Comparison of ENCODE assay signal across 9 mouse cellular contexts in genomic region chr8:25463532-25463931, GRCm38 (mm10).
DNase-seq lines count a peak whose midpoint lies in the region; ATAC-seq lines count a peak whose summit lies in the region.
"Had no signal": no experiment of that assay in that cellular context is flagged by ENCODE, and none has a peak within 500 bp of the region (broad histone marks: within the 10 kb centered on the region; RNA-seq: fewer than 3 reads in every experiment).

No protein-coding gene starts in this region.

- no peak overlapping the region for H3K27ac ChIP-seq in heart, embryonic 16.5 days (ENCODE audit: low read length)
- 0 out of 2 replicates have a peak overlapping the region, but pooled peaks have one; percentile 7 for H3K27ac ChIP-seq in kidney, embryonic 15.5 days
- H3K27ac ChIP-seq: liver, embryonic 15.5 days had no signal

- H3K4me2 ChIP-seq in heart, embryonic 16.5 days (ENCODE audit: low read depth, low read length): peak overlapping the region; percentile 31; the same call in 1 of the 2 replicates
- H3K4me2 ChIP-seq in kidney, embryonic 15.5 days: no peak overlapping the region
- H3K4me2 ChIP-seq: liver, embryonic 15.5 days had no signal

- no peaks in the 10 kb centered on the region for H3K9me3 ChIP-seq in heart, embryonic 16.5 days (replicated peaks; ENCODE audit: control insufficient read depth, low read length)
- H3K9me3 ChIP-seq in kidney, embryonic 15.5 days (replicated peaks): no peaks in the 10 kb centered on the region
- H3K9me3 ChIP-seq: liver, embryonic 15.5 days had no signal

- WGBS in heart, embryonic 16.5 days: 10% methylated on average over 9 of the region's 9 CpGs
- 42% methylated on average over 9 of the region's 9 CpGs for whole genome bisulfite sequencing in kidney, embryonic 15.5 days

- no peaks in the 10 kb centered on the region for H3K27me3 ChIP-seq in heart, embryonic 16.5 days (ENCODE audit: control insufficient read depth, insufficient read depth, low read length)
- no peaks in the 10 kb centered on the region for H3K27me3 ChIP-seq in kidney, embryonic 15.5 days
- H3K27me3 ChIP-seq: liver, embryonic 15.5 days had no signal

- no peak; the same call in 1 of the 2 replicates for ATAC-seq in heart, embryonic 16.5 days (replicated peaks; ENCODE audit: extremely low read depth, insufficient read depth, low FRiP score)
- ATAC-seq in kidney, embryonic 15.5 days (replicated peaks; ENCODE audit: low FRiP score): no peak

- H3K4me3 ChIP-seq in heart, embryonic 16.5 days (ENCODE audit: low read length): no peak overlapping the region
- H3K4me3 ChIP-seq in kidney, embryonic 15.5 days (replicated peaks): no peak overlapping the region
- H3K4me3 ChIP-seq: liver, embryonic 15.5 days had no signal

- no peaks in the 10 kb centered on the region for H3K36me3 ChIP-seq in heart, embryonic 16.5 days (ENCODE audit: control insufficient read depth, insufficient read depth)
- no peaks in the 10 kb centered on the region for H3K36me3 ChIP-seq in kidney, embryonic 15.5 days
- H3K36me3 ChIP-seq: liver, embryonic 15.5 days had no signal

- H3K4me1 ChIP-seq in heart, embryonic 16.5 days (ENCODE audit: control insufficient read depth, insufficient read depth, low read length): peaks cover 20% of the 10 kb centered on the region
- H3K4me1 ChIP-seq in kidney, embryonic 15.5 days: peaks cover 32% of the 10 kb centered on the region
- H3K4me1 ChIP-seq: liver, embryonic 15.5 days had no signal

- intact Hi-C loops in heart, postnatal 25 days (cut with DNase I): no loop called here

- H3K9ac ChIP-seq in heart, embryonic 16.5 days (ENCODE audit: low read length): no peak overlapping the region
- H3K9ac ChIP-seq in kidney, embryonic 15.5 days: no peak overlapping the region
- H3K9ac ChIP-seq: liver, embryonic 15.5 days had no signal

- no peak for DNase-seq in heart, adult 8-10 months (ENCODE audit: low spot score)
- peak; percentile 13 to 20 for DNase-seq in right cerebral cortex, adult 2 months (ENCODE audit: low spot score in 2 of 2)
- DNase-seq in right cerebral cortex, postnatal 36 days (ENCODE audit: low spot score in 2 of 2): no peak
- DNase-seq in telencephalon, adult 2 months (ENCODE audit: low read depth, low spot score): peak; percentile 60
- DNase-seq in ovary, adult 18-20 months (ENCODE audit: low spot score): no peak
- no peak for DNase-seq in heart, postnatal 25 days (ENCODE audit: low spot score)

Comparison
In these comparisons a context has a peak if more than half of its experiments do, and no peak if none do; other contexts are left out.
1. DNase-seq: peak in right cerebral cortex, adult 2 months (2 of 2) and telencephalon, adult 2 months (single experiment); none in heart, adult 8-10 months (single experiment), right cerebral cortex, postnatal 36 days (0 of 2), ovary, adult 18-20 months (single experiment) and heart, postnatal 25 days (single experiment).